Comparison of ENCODE assay signal across 8 mouse cellular contexts in the genomic region with DNA sequence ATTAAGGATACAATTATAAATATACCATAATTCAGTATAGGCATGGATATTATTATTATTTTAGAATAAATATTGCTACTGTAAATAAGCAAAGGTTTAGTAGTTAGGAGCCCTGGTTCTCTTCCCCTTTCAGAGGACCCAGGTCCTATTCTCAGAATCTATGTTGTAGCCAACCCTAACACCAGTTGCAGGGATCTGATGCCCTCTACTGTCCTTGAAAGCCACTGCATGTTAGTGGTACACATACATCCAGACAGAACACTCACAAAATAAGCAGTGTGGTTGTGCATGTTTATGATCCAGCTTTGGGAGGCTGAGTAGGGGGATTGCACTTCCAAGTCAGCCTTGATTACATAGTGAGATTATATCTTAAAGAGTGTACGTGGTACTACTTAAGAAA. TPM values are rescaled to one million over a fixed set of nuclear protein-coding genes. Genes with fewer than 3 reads are reported as not detected.
DNase-seq lines count a peak whose midpoint lies in the region; ATAC-seq lines count a peak whose summit lies in the region.

No protein-coding gene starts in this region.

- H3K4me3 ChIP-seq in kidney, embryonic 14.5 days (ENCODE audit: low read length) = no peak overlapping the region
- H3K4me3 ChIP-seq in embryonic facial prominence, embryonic 14.5 days (ENCODE audit: low read depth, low read length) = no peak overlapping the region
- H3K4me3 ChIP-seq in forebrain, embryonic 10.5 days = no peak overlapping the region

- peaks cover 51% of the 10 kb centered on the region for H3K36me3 ChIP-seq in kidney, embryonic 14.5 days (ENCODE audit: control insufficient read depth, insufficient read depth, low read length)
- peaks cover 75% of the 10 kb centered on the region for H3K36me3 ChIP-seq in embryonic facial prominence, embryonic 14.5 days (ENCODE audit: control insufficient read depth, insufficient read depth, low read length)
- H3K36me3 ChIP-seq in forebrain, embryonic 10.5 days (replicated peaks) = peaks cover 92% of the 10 kb centered on the region

- no peak overlapping the region for H3K27ac ChIP-seq in kidney, embryonic 14.5 days (ENCODE audit: low read depth, low read length)
- H3K27ac ChIP-seq in embryonic facial prominence, embryonic 14.5 days (replicated peaks; ENCODE audit: low read depth, low read length) = no peak overlapping the region
- no peak overlapping the region for H3K27ac ChIP-seq in forebrain, embryonic 10.5 days

- DNase-seq in kidney, postnatal 10 days = peak; percentile 32
- DNase-seq in MEL-GATA-1-ER (ENCODE audit: extremely low read depth, low read depth) = peak; percentile 62
- DNase-seq in embryonic facial prominence, embryonic 14.5 days (ENCODE audit: low spot score) = peak; percentile 22
- DNase-seq in naive thymus-derived CD4-positive, alpha-beta T cell, adult 2 months (ENCODE audit: low read depth) = peak; percentile 75
- no peak for DNase-seq in right cerebral cortex, postnatal 36 days (ENCODE audit: low spot score in 2 of 2)
- no peak for DNase-seq in layer of hippocampus, adult 8-10 months (ENCODE audit: low spot score in 2 of 2)
- DNase-seq in forebrain, embryonic 10.5 days (ENCODE audit: extremely low spot score, low spot score) = no peak

- no peak overlapping the region for H3K9ac ChIP-seq in kidney, embryonic 14.5 days (ENCODE audit: low read depth, low read length)
- H3K9ac ChIP-seq in embryonic facial prominence, embryonic 14.5 days (ENCODE audit: low read depth, low read length) = no peak overlapping the region

- no peaks in the 10 kb centered on the region for H3K27me3 ChIP-seq in kidney, embryonic 14.5 days (ENCODE audit: control insufficient read depth, insufficient read depth, low read length)
- H3K27me3 ChIP-seq in embryonic facial prominence, embryonic 14.5 days (replicated peaks; ENCODE audit: control insufficient read depth, insufficient read depth, low read length) = no peaks in the 10 kb centered on the region
- no peaks in the 10 kb centered on the region for H3K27me3 ChIP-seq in forebrain, embryonic 10.5 days (ENCODE audit: poor library complexity, severe bottlenecking)

- 83% methylated on average over 1 of the region's 1 CpGs for WGBS in kidney, embryonic 14.5 days
- WGBS in embryonic facial prominence, embryonic 14.5 days = 81% methylated on average over 1 of the region's 1 CpGs
- WGBS in forebrain, embryonic 10.5 days = 90% methylated on average over 1 of the region's 1 CpGs

- H3K9me3 ChIP-seq in kidney, embryonic 14.5 days (ENCODE audit: control insufficient read depth, low read length) = no peaks in the 10 kb centered on the region
- H3K9me3 ChIP-seq in embryonic facial prominence, embryonic 14.5 days (ENCODE audit: control insufficient read depth, low read length) = no peaks in the 10 kb centered on the region
- no peaks in the 10 kb centered on the region for H3K9me3 ChIP-seq in forebrain, embryonic 10.5 days

- no peak for ATAC-seq in kidney, embryonic 14.5 days (ENCODE audit: low FRiP score, low TSS enrichment)
- no peak for ATAC-seq in embryonic facial prominence, embryonic 14.5 days (ENCODE audit: low read depth)

- H3K4me2 ChIP-seq in kidney, embryonic 14.5 days (replicated peaks; ENCODE audit: low read depth, low read length) = no peak overlapping the region
- no peak overlapping the region for H3K4me2 ChIP-seq in embryonic facial prominence, embryonic 14.5 days (ENCODE audit: low read depth, low read length)

- H3K4me1 ChIP-seq in kidney, embryonic 14.5 days (ENCODE audit: control insufficient read depth, insufficient read depth, low read length) = no peaks in the 10 kb centered on the region
- no peaks in the 10 kb centered on the region for H3K4me1 ChIP-seq in embryonic facial prominence, embryonic 14.5 days (ENCODE audit: control insufficient read depth, insufficient read depth, low read length)
- no peaks in the 10 kb centered on the region for H3K4me1 ChIP-seq in forebrain, embryonic 10.5 days

RNA-seq across cellular contexts. Expression of gene Ep300, which starts 21.5 kb away (rescaled TPM):
- polyA plus RNA-seq in kidney, embryonic 14.5 days (2014; fragmentation: Nextera tagmentation; extraction: Ambion mirVana) = 25.0 and 34.8 TPM in 2 replicates
- 20.6 and 22.7 TPM in 2 replicates for polyA plus RNA-seq in embryonic facial prominence, embryonic 14.5 days (2014; fragmentation: Nextera tagmentation; extraction: Ambion mirVana)
- total RNA-seq in layer of hippocampus, adult 8-10 months (2022) = 10 to 100 TPM; 64.5 to 80.0 (median 74.6) TPM
- 16.3 and 19.8 TPM in 2 replicates for polyA plus RNA-seq in forebrain, embryonic 10.5 days (2016; fragmentation: Nextera tagmentation; extraction: Ambion mirVana)

RNA-seq across cellular contexts. Expression of gene L3mbtl2, which starts 57.1 kb away (rescaled TPM):
- polyA plus RNA-seq in kidney, embryonic 14.5 days (2014; fragmentation: Nextera tagmentation; extraction: Ambion mirVana) = 16.0 and 26.0 TPM in 2 replicates
- polyA plus RNA-seq in embryonic facial prominence, embryonic 14.5 days (2014; fragmentation: Nextera tagmentation; extraction: Ambion mirVana) = 15.5 and 17.0 TPM in 2 replicates
- total RNA-seq in layer of hippocampus, adult 8-10 months (2022) = 10 to 100 TPM; 40.6 to 47.3 (median 43.7) TPM
- 51.4 and 53.1 TPM in 2 replicates for polyA plus RNA-seq in forebrain, embryonic 10.5 days (2016; fragmentation: Nextera tagmentation; extraction: Ambion mirVana)

Comparison
In these comparisons a context has a peak if more than half of its experiments do, and no peak if none do; other contexts are left out.
1. DNase-seq: peak in kidney, postnatal 10 days (single experiment), MEL-GATA-1-ER (single experiment), embryonic facial prominence, embryonic 14.5 days (single experiment) and naive thymus-derived CD4-positive, alpha-beta T cell, adult 2 months (single experiment); none in right cerebral cortex, postnatal 36 days (0 of 2), layer of hippocampus, adult 8-10 months (0 of 2) and forebrain, embryonic 10.5 days (single experiment).